Mouse (Mus musculus) c-Kit-negative CD71-positive TER-119-positive erythroid progenitor cells, embryonic 14.5 days (primary cell): ENCODE data around the gene Myl12a.

Source experiments
- DNase-seq: peaks from one replicate; pipeline ENCODE4 v3.0.0-alpha.2; 2013; ENCODE audit warnings: low read depth, low spot score

The Myl12a gene

GRCm38 (mm10) chr17:71002744-71003094 is at the start of gene Myl12a:
Gene Myl12a, minus strand, starts transcription at chr17:71002878.
- DNase-seq = no peak

- DNase-seq = no peak
Observed at GRCm38 (mm10) chr17:71049292-71049691, 46.6 kb upstream of the Myl12a start.

GRCm38 (mm10) chr17:71046856-71047255 is 44.2 kb upstream of the Myl12a start:
- no peak for DNase-seq

DNA sequence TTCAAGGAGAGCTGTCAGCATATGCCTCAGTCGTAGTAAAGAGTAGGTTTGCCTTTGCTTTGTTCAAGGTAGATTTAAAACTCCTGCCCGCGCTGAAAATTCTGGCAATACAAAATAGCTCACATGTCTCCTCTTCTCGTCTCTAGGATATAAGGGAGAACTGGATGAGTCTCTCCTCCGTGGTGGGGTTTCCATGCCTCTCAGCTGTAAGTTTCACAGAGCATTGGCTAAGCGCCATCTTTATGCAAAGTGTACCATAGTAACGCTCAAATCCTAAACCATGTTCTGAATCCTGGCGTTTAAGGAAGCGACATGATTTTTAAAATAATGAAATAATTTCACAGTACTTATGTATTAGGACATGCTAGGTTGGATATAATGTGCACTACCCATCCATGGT is 42.9 kb upstream of the Myl12a start:
- no peak for DNase-seq

DNA sequence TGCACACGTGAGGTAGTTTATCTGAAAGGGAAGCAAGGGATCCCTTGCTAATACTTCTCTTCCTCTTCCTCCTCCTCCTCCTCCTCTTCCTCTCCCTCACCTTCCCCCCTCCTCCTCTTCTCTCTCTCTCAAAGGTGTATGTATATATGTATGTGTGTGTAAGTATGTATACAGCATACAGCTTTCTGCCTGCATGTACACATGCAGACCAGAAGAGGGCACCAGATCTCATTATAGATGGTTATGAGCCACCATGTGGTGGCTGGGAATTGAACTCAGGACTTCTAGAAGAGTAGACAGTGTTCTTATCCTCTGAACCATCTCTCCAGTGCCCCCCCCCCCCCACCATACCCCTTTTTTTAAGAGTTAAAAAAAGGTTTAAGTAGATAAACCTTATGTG is 40.0 kb upstream of the Myl12a start:
- DNase-seq = no peak

DNA sequence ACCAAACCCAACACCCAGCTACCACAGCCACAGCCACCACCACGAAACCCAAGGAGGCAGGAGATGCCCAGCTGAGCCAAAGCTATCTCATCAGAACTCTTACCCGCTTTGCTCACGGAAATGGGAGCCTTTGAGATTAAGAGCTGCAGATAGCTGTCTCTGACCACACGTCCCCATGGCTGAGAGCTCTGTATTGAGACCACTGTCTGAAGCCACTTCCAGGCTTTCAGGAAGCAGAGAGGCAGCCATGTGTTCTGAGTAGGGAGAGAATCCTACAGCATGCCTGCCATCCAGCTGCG is 37.9 kb upstream of the Myl12a start:
- no peak for DNase-seq

DNA sequence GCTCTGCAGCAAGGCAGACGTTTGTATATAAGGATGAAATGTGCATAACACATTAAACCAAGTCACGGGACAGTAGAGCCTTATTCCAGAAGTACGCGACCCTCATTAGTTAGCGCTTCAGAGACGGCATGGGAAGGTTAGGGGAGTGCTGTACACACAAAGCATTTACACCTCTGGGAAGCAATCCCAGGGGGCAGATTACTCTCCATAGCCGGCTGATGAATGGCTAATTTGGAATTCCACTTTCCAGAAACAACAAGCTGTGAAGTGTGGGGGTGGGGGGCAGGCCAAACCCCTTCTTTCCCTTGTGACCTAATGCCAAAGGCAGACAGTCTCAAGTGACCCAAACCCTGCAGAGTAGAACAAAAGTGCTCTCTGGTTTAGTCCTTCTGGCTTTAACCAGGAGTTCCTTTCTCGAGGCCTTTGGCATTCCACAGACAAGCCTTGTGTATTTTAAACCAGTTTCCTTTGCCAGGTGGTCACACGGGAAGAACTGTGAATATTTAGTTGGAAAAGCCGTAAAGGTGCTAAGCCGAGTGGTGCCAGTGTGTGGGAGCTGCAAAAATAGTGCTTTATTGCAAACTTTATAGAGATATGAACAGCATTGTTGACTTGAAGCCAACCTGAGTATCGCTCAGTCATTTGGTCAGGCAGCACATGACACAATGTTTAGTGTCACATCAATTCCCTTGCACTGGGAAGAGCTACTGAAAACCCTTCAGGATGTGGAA is 37.3 kb upstream of the Myl12a start:
- no peak for DNase-seq

GRCm38 (mm10) chr17:71038812-71039211 is 36.1 kb upstream of the Myl12a start:
- no peak for DNase-seq

DNA sequence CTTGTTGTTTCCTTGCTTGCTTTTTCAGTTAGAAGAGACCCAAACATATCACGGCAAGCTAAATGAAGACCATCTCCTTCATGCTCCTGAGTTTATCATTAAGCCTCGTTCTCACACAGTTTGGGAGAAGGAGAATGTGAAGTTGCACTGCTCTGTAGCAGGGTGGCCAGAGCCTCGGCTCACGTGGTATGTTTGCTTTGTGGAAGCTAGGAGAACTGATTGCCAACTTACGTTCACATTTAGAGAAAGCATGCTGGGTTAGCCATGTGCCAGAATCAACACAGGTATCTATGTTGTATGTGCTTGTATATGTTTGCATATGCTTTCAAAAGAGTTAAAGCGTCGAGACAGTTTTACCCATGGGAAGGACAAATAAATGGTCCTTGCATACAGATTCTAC is 34.5 kb upstream of the Myl12a start:
- DNase-seq = no peak

GRCm38 (mm10) chr17:71034472-71034871 is 31.8 kb upstream of the Myl12a start:
- no peak for DNase-seq

DNA sequence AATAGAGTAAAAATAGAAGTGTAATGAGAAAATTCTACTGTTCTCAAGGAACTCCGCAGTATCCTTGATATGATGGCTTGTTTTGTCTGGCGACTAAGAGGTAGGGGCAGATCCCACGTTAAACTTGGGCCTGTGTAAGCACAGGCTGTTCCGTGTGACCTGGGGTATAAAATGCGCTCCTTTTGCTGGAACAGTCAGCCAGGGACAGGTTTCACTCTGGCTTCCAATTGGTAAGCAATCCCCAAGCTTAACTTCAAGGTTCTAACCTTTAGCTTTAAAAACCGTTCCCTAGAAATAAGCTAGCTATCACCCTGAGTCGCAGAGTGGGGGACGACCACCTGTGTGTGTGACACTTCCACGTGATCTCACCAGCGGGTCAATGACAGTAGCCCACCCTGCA is 30.0 kb upstream of the Myl12a start:
- no peak for DNase-seq

GRCm38 (mm10) chr17:71027186-71027585 is 24.5 kb upstream of the Myl12a start:
- DNase-seq = no peak

- no peak for DNase-seq
Observed at GRCm38 (mm10) chr17:71025922-71026321, 23.2 kb upstream of the Myl12a start.

- no peak for DNase-seq
Observed at GRCm38 (mm10) chr17:71024071-71024470, 21.4 kb upstream of the Myl12a start.

DNA sequence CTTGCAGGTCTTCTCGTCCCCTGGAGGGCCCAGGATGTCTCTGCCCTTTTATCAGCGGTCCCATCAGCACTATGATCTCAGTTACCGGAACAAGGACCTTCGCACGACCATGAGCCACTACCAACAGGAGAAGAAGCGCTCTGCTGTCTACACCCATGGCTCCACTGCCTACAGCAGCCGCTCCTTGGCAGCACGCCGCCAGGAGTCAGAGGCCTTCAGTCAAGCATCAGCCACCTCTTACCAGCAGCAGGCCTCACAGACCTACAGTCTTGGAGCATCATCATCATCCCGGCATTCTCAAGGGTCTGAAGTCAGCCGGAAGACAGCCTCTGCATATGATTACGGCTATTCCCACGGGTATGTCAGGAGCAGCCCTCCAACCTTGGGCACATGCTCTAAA is 20.2 kb upstream of the Myl12a start:
- DNase-seq = no peak

DNA sequence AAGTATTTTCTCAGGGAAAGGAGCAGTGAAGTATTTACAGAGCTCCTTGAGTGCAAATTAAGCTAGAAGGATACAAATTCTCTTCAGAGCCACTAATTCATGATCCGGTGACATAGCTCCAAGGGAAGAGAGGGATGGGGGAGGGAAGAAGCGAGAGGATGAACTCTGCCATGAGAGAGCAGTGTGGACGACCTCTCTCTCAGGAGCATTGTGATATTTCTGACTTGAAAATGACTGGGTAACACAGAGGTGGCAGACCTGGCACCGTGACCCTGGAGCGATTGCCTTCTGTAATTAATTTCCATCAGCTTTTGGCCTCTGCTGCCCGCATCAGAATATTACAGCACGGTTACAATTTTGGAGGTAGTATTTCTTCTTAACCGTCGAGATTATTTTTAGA is 17.2 kb upstream of the Myl12a start:
- DNase-seq = no peak

GRCm38 (mm10) chr17:71019309-71019655 is 16.6 kb upstream of the Myl12a start:
- no peak for DNase-seq

DNA sequence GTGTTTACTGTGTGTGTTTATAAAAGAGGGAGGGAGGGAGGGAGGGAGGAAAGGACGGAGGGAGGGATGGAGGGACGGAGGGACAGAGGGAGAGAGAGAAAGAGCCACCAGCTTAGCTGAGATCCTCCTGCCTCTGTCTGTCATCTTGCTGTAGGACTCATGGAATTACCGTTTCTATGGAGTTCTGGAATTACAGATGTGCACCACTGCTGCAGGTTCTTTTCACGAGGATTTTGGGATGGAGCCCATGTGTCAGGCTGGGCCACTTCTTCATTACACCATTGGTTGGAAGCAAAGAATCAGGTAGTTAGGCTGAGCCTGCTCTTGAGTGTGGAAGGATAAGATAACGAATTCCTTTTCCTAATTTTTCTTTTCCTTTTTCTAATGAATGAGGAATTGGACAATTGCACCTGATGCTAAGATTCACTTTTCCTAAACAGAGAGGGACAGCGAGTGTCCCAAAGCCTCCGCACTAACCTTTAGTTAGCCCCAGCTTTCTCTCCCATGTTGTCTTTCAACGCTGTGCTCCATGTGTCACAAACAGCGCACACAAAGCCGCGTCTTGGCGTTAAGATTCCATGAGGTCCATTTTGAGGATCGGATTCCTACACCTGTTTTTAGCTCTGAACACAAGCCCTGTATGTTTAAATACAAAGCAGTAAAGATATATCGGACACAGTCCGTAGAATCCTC is 16.1 kb upstream of the Myl12a start:
- DNase-seq = no peak

DNA sequence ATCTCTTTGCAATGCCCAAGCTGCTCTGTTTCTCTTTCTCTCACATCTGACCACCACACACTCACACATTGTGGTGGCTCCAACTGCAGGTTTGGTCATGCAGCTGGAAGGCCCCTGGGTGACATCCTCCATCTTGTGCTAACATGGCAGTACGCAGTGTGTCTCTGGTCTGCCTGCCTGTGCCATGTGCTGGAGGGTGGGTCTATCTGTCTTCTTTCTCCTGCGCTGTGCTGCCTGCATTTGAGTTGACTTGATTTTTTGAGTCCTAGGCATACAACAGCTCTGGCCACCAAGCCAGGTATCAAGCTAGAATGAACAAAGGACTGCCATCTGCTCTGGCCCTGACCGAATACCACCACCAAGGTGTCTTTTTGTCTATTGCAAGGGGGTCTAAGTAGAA is 15.5 kb upstream of the Myl12a start:
- DNase-seq = no peak

GRCm38 (mm10) chr17:71017457-71017998 is 14.8 kb upstream of the Myl12a start:
- no peak for DNase-seq

DNA sequence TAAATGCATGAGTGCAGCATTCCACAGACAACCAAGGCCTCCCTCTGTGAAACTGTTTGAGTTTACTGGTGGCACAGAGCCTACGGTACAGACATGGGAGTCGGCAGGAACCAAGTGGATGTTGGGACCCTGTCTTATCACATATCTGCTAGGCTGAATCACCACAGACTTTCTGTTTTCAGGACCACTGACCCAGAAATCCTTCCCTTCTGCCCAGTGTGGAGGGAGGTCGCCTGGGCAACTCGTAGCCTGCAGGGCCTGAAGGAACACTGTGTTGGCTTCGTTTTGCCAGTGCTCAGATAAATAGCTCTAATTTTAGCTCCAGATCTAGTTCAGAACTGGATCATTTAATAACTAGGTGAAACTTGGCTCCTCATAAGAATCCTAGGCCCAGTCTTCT is 12.2 kb upstream of the Myl12a start:
- DNase-seq = no peak

DNA sequence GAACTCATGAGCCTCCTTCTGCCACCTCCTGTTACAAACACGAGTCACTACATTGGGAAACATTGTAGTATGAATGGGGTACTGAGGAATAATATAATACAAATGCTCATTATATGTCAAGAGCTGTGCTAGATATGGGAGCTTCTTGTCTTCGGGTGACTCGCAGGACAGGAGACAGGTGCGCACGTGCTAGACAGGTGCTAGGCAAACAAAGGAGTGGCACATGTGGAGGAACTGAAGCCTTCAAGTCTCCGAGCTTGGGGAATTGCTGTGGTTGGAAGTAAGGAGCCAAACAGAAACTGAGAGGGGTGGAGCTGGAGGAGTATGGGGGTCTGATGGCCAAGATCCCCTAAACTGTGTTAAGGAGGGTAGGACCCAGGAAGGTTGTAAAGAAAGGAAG is 10.4 kb upstream of the Myl12a start:
- DNase-seq = no peak

GRCm38 (mm10) chr17:71011931-71012662 is 9.4 kb upstream of the Myl12a start:
- no peak for DNase-seq
